Mouse (Mus musculus) A20 (cell line): ENCODE data around the gene Ccdc189.

Experiments
- DNase-seq: peaks from one replicate; pipeline ENCODE4 v3.0.0-alpha.2; 2011; ENCODE audit warnings: low read depth, low spot score

Gene Ccdc189

DNA sequence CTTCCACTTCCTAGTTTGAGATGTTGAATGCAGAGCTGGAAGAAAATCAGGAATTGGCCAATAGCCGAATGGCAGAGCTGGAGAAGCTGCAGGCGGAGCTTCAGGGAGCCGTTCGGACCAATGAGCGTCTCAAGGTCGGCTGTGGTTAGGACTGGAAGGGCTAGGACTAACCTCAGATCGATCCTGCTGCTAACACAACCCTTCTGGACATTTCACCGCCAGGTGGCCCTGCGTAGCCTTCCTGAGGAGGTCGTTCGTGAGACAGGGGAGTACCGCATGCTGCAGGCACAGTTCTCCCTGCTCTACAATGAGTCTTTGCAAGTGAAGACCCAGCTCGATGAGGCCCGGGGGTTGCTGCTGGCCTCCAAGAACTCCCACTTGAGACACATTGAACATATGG is 4.2 kb upstream of the Ccdc189 start:
- no peak for DNase-seq

DNA sequence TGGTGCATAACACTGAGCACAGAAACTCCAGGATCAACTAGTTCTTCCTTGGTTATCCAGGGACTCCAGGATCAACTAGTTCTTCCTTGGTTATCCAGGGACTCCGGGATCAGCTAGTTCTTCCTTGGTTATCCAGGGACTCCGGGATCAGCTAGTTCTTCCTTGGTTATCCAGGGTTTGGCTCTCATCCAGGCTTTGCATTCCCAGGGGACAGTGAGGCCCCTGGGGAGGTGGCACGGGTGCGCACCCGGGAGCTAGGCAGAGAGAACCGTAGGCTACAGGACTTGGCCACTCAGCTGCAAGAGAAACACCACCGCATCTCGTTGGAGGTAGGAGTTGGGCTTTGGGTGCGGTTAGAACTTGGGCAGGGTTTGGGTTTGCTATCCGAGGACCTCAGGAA is 2.7 kb upstream of the Ccdc189 start:
- DNase-seq = no peak

DNA sequence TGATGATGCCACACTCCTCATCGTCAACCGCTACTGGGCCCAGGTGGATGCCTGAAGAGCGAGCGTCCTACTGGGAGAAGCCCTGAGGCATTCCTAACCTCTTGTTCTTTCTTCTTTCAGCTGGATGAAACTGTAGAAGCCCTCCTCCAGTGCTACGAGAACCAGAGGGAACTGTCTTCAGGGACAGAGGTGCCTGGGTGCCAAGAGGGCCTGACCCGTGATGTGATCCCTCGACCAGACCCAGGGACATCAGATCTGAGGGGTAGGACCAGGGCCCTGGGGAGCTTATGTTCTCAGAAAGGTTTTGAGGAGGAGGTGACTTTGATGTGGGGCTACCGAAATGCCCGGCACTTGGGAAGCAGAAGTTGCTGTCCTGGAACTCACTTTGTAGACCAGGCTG is 1.2 kb upstream of the Ccdc189 start:
- DNase-seq = no peak

DNA sequence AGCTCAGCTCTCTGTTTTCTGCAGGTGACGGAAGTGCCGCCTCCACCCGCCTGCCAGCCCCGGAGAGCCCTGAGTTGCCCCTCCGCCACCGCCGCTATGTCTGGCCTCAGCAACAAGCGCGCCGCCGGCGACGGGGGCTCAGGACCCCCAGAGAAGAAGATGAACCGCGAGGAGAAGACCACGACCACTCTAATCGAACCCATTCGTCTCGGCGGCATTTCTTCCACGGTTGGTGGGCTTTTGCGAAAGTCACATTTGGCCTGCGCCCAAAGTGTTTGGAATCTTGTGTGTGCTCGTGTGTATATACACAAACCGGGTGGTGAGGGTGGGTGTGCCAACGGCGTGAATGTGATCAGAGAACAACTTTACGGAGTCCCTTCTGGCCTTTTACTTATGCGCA is 506 bp upstream of the Ccdc189 start:
- no peak for DNase-seq

DNA sequence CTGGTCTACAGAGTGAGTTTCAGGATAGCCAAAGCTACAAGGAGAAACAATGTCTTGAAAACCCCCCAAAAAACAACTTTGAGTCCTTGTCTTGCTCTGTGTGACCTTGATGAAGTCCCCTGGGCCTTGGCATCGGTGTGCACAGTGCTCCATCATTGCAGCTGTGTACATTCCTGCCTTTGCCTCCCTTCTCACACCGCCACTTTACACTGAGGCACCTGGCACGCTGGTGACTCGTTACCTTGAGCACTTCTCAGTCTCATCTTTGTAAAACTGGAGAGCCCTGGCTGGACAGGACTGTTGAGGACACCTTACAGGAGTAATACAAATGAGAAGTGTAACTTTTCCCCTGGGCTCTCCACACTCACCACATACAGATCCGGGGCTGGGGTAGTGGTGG is 1.2 kb downstream of the Ccdc189 start:
- DNase-seq = no peak

DNA sequence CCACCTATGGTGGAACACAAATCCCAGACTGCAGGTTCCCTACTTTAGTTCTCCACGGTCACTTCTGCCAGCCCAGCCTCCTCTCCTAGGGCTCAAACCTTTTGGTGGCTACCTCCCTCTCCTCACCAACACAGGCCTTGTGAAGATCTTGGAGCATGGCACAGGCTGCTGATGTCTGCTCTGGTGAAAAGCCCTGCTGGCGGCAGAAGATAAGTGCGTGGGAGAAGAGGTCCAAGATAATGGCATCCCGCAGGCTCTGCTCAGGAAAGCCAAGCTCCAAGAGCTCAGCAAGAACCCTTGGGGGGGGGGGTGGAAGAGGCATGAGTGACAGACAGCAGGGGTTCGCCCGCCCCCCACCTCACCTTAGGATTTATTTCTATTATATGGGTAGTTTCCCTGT is 2.2 kb downstream of the Ccdc189 start:
- no peak for DNase-seq

DNA sequence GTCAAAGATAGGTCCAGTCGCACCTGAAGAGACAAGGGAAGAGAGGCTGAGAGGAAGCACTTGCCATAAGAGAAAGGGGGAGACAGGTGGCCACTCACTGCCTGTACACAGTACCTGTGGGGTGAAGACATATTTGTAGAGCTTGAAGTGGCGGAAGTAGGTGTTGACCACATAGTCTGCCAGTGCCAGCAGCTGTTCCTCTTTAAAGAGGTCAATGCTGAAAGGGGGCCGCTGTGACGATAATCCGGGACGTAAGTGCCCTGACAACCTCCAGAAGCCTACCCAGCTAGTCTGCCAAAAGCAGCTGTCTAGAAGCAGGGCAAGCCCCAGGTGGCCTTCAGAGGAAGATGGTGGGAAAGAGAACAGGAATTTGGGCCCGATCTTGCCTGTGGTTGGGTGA is 3.4 kb downstream of the Ccdc189 start:
- DNase-seq = no peak

DNA sequence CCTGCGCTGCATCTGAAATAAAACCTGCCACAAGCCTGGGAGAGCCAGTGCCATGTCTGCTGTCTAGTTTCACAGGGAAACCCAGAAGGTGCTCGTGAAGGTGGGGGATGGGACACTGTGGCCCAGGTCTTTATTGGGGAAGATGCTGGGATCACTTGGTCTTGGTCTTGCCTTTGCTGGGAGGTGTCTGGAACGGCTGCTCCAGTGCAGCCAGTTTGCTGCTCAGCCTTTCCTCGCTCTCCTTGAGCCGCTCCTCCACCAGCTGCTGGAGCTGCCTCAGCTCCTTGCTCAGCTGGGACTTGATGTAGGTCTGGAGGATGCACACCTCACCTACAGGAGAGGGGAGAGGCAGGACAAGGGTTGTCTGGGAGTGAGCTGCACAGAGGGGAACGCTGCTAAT is 5.1 kb downstream of the Ccdc189 start:
- DNase-seq = no peak

DNA sequence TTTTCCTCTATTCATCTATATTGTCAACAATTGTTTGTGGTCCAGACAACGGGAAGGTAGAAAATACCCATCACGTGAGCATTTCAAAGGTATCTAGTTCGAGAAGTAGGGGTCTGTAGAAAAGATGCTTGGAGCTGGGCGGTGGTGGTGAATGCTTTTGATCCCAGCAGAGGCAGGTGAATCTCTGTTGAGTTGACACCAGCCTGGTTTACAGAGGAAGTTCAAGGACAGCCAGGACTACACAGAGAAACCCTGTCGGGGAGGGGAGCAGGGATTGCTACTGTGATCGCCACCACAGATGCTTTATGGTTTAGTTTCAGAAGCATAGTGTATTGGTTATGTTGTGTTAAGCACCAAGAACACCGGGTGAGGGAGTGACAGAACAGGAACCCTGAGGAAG is 14.3 kb downstream of the Ccdc189 start:
- peak; percentile 18 for DNase-seq

DNA sequence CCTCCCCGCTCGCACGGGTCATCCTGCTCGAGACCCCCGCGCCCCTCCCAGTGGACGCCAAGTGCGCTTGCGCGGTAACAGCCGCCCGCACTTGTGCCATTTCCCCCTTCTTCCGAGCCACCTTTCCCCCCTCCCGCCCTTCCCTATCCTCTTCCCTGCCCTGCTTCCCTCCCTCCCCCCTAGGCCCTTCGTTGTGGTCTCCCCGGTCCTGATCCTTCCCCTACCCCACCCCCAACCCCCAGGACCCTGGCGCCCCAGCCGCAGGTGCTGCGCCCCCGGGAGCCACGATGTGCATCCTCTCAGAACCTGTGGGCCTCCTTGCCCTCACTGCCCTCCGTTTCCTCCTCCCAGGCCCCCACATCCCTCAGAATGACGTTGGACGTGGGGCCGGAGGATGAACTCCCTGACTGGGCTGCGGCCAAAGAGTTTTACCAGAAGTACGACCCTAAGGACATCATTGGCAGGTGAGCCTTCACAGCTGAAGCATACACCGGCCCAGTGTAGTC is 14.8 kb downstream of the Ccdc189 start:
- DNase-seq = peak; percentile 51

DNA sequence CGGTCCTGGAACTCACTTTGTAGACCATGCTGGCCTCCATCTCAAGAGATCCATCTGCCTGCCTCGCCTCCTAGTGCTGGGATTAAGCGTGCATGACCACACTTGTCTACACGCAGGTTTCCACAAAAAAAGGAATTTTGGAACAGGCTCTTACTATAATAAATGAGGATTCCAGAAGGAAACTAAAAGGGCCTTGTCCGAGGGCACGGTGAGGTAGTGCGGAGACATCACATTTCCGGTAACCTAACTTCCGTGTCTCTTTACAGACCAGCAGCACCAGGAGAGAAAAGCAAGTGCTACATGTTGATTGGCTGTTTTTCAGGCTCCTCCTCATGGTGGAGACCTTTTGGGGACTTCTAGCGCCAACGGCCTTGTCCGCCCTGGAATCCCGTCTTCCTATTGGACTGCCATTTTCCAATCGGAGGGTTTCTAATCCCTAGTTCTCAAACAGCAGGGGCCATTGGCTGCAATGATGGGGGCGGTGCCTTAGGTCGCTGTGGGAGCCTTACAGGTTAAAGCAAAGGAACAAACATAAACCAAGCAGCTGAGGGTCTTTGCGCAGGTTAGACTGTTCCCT is 15.4 kb downstream of the Ccdc189 start, which contains the start of gene Phkg2:
TSS of gene Phkg2 (plus strand) at position 446 of the 577 bp plus-strand sequence.
- peak; percentile 96 for DNase-seq

DNA sequence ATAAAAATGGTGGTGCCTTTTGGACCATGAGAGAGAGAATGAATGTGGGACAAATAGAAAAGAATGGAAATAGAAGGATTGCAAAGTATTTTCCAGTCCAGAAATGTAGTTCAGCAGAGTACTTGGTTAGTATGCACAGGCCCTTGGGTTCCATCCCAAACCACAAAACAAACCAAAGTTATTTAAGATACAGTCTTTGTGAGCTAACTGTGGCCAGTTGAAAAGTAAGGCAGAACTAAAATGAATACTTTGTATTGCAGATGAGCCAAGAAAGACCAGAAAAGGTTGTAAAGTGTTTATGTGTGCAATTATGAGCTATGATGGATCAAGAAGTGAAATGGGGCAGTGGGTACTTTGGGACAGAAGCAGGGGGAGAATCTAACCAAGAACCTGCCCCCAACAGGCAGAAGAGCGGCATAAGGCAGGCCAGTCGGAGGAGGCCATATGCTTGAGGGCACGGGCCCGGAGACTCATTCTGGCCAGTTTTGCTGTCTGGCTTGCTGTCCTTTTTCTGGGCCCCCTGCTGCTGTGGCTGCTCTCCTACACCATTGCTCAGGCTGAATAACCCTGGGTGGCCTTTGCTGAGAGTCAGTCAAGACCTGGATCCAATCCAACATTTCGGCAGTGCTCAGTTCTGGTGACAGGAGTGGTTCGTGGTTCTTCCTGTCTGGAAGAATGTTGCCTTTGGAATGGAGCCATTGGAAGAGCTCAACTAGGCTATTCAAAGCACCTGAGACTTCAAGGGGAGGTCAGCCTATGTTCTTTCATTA is 23.8 kb downstream of the Ccdc189 start:
- DNase-seq = no peak

DNA sequence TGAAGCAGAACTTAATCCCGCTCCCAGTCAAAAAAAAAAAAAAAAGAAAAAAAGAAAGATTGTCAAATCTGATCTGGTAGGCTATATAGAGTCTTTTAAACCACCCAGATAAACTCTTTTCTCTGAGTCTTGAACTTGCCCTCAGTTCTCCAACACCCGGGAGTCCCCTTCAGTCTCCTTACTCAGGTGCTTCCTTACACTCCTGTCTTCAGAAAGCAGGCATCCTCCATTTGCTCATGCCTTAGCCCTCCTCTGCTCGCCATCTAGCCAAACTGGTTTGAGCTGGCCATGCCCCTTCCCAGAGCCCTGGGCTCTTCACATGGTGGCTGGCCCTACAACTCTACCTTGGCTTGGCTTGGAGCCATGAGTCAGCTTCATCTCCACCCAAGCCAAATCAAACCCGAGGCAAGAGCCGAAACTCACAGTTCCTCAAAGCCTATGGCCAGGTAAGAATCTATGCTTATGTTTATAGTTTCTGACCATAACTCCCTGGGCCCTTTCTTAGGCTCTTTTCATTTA is 27.0 kb downstream of the Ccdc189 start, which contains the start of gene Tmem265:
TSS of gene Tmem265 (plus strand) at position 51 of the 519 bp plus-strand sequence.
- no peak for DNase-seq

DNA sequence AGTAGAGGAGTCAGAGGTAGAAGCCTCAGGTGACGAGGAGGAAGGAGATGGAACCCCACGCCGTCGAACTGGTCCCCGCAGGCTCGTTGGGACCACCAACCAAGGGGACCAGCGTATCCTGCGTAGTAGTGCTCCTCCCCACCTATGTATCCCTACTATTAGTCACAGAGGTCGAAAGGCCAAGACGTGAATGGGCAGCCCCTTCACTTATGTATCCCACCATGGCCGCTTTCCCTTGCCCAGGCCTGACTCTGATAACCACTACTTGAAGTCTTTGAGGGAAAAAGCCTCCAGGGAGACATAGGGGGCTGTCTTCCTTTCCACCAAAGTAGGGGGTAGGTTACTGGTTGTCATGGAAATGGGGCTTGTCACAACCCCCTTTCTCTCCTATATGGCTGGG is 27.8 kb downstream of the Ccdc189 start:
- no peak for DNase-seq

DNA sequence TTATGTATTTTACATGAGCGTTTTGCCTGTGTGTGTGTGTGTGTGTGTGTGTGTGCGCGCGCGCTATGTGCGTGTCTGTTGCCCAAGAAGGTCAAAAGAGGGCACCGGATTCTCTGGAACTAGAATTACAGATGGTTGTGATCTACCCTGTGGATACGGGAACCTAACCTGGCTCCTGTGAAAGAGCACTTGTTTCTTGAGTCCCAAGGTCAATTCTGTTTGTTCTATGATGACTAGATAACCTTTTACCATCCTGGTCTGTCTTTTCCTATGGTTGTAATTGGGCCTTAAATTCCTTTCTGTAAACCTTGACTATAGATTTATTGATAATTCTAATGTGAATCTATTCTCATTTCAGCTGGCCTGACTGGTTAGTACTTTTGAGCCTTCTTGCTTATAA is 36.8 kb downstream of the Ccdc189 start:
- no peak for DNase-seq

DNA sequence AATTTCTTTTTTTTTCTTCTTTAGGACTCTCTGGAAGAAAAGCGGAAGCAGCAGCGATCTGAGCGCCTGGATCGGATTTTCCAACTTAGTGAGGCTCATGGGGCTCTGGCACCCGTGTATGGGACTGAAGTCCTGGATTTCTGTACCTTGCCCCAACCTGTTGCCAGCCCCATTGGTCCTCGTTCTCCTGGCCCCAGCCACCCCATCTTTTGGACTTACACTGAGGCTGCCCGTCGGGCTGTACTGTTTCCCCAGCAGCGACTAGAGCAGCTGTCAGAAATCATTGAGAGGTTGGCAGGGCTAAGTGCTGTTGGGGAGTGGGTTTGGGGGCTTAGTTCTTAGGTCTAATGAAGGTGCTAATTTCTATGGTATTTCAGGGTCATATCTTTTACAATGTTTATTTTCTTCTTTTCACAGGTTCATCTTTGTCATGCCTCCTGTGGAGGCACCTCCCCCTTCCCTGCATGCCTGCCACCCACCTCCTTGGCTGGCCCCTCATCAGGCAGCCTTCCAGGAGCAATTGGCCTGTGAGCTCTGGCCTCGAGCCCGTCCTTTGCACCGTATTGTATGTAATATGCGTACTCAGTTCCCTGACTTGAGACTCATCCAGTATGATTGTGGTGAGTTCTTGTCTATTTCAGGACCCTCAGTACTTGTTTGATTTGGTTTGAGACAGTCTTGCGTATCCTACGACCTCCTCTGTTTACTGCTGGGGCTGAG is 39.1 kb downstream of the Ccdc189 start:
- DNase-seq = no peak

DNA sequence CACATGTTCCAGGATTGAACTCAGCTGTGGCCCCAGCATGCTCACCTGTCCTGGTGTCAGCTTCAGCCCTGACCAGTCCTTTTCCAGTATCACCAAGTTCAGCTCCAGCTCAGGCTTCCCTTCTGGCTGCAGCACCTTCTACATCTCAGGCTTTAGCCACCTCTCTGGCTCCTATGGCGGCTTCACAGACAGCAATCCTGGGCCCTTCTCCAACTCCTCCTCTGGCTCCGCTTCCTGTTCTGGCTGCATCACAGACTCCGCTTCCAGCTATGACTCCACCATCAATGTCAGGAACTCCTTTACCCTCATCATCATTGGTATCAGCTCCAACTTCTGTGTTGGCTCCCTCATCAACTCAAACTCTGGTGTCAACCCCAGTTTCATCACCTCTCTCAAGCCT is 46.7 kb downstream of the Ccdc189 start:
- no peak for DNase-seq
